Mouse (Mus musculus): ENCODE results near the gene Liph.
"Not testable (repeated sequence)": the region's sequence is repeated elsewhere in the genome, so short reads cannot be mapped to it uniquely, and the experiment has no call there.

Gene Liph

DNA sequence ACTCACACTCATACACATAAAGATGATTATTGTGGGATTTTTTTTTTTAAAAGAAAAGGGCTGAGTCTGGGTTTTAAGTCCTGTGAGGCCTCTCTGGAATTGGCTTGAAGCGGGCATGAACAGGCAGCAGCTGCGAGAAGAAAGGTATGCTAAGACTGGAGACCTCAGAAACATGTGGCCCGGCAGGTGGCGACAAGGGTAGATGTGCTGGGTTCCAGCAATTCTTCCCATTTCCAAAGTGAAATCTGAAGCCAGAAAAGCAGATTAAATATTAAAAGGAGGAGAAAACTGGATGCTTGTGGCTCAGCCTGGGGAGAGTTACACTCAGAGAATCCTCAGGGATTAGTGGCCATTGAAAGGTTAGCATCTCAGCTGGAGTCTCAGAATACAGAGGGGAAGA is 24.0 kb downstream of the Liph start:
- no peak for DNase-seq

DNA sequence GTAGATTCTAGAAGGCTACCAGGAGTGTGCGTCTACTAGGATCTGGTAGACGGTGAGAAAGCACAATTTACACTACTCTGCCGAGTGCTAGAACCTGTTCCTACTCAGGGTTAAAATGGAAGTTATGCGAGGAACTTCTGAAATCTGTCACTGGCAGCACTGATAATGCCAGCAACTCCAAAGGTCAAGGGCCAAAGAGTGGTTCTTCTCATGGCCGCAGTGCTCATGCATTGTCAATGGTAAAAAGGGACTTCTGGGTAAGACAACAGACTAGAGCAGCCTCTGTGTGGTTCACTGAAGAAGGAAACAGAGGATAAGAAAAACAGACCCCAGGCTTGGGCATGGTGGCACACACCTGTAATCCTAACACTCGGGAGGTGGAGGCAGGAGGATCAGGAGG is 24.9 kb downstream of the Liph start:
- no peak for DNase-seq

GRCm38 (mm10) chr16:21969874-21970273 is 25.6 kb downstream of the Liph start:
- no peak for DNase-seq

GRCm38 (mm10) chr16:21965576-21965975 is 29.9 kb downstream of the Liph start:
- no peak for DNase-seq

DNA sequence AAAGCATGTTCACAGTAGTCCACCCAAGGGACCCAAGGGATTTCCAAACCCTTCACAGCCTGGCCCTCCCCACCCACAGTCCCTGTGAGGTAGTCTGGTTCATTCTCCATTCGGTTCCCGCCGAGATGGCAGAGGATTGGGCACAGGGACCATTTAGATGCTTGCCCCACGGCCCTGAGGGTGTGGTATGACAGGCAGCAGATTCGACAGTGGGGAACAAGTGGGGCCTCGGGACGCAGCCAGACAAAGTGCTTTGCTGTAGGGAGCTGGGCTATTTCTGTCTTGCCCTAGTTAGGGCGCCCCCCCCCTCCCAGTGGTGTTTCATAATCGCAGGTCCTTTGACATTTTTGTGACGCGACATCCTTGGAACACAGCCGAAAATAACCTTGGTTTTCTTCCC is 39.9 kb downstream of the Liph start:
- no peak for DNase-seq

DNA sequence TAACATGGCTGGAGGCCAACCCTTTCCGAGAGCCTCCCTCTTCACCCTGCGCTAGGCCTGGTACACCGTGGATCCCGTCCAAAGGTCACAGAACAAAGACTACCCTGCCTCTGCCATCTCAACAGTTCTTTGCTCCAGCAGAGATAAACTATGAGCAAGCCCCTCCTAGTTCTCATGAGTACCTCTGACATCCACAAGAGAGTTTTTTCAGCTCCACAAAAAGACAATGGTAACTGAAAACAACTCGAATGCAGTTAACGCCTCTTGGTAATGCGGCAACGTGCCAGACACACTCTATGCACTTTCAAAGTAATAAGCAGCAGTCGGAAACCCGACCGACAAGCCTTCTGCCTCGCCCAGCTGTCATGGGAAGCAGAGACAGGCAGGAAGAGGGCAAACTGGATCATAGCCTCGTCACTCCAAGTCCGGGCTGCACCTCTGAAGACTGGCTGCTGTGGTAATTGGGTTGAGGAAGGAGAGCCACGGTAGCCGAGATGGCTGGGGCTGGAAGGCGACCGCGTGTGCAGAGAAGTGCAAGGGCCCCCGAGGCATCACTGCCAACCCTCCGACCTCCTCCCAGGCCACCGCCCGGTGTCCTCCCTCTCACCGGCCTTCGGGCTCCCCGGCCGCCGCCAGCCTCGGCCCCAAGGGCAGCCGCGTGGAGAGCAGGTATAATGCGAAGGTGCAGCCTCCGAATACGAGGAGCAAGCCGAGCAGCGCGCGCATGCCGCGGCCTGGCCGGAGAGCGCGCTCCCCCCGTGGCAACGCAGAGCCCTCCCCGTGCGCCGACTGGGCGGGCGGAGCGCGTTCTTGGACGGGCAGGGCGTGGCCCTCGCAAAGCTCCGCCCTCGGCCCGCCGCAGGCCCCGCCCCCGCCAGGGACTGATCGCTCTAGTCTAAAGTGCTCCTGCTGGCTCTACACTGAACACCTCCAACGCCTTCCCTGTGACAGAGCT is 48.4 kb downstream of the Liph start, which contains the start of gene Tmem41a:
Gene Tmem41a, minus strand, starts transcription at position 792 of the 955 bp plus-strand sequence.
- peak; percentile 93 for DNase-seq

- no peak for DNase-seq
Measured at GRCm38 (mm10) chr16:21928471-21928870, 67.0 kb downstream of the Liph start.

DNA sequence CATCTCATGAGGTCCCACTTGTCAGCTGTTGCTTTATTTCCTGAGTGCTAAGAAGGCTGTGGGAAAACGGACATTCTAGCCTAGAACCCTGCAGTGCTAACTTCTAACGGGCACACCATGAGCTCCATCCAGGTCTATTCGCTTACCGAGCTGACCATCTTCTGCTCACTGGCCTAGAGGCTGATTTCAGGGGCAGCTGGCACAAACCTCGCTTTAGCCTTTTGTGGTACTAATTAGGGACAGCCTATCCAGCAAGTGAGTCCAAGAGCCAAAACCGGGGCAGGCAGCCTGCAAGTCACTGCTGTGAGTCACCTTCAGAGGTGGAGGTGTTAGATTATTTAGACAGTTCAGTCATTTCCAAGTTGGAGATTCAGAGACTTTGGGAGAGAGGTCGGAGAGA is 78.8 kb downstream of the Liph start:
- peak; percentile 56 for DNase-seq

- no peak for DNase-seq
Measured at GRCm38 (mm10) chr16:21913347-21913746, 82.1 kb downstream of the Liph start.

DNA sequence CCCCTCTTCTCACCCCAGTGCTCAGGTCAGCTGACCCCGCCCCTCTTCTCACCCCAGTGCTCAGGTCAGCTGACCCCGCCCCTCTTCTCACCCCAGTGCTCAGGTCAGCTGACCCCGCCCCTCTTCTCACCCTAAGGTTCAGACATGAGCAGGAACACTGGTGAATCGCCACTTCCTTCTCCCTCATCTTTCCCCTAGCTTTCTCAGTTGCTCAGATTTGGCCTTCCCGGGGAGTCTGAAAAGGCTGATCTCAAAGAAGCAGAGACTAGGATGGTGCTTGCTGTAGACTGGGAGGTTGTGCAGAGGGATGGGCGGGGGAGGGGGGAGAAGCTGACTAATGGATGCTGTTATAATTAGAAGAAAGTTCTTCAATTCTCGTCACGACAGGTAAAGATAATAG is 86.6 kb downstream of the Liph start:
- DNase-seq: not testable (repeated sequence)

GRCm38 (mm10) chr16:21906902-21907301 is 88.6 kb downstream of the Liph start:
- DNase-seq: no peak

DNA sequence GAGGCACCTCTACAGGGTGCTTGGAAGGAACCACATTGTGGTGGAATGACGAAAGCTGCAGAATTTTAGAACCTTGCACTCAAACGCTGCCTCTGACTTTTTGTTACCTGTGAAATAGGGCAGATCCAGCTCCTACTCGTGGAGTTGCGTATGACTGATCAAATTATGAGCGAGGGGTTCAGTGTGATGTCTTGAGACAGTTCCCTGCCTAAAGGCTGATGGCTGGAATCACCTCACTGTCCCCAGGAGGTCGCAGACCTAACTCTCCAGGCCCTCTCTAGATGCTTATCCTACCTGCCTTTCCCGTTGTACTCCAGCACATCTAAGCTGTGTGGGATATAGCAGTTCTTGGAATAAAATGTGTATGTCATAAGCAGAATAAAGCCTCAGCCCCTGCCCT is 89.5 kb downstream of the Liph start:
- no peak for DNase-seq

GRCm38 (mm10) chr16:21904636-21905035 is 90.8 kb downstream of the Liph start:
- DNase-seq: no peak
